ENCODE assay signal across 10 mouse cellular contexts in the genomic region with DNA sequence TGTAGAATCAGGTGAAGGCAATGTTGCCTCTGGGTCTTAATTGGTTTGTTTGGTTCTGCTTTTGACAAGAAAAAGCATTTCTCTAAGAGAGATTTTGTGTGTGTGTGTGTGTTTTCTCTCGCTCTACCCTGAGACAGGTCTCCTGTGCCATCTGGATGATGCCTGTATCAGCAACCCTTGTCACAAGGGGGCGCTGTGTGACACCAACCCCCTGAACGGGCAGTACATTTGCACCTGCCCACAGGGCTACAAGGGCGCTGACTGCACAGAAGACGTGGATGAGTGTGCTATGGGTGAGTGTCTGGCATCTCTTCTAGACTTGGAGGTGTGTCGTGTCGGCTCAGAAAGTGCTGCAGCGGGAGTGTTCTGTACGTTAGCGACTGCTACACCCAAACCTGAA.
A peak's percentile ranks its signal among the peaks of the same experiment; 100 is the strongest.
DNase-seq lines count a peak whose midpoint lies in the region; ATAC-seq and TF ChIP-seq lines count a peak whose summit lies in the region.
"Had no signal": no experiment of that assay in that cellular context is flagged by ENCODE, and none has a peak within 500 bp of the region (broad histone marks: within the 10 kb centered on the region; RNA-seq: fewer than 3 reads in every experiment).

No protein-coding gene starts in this region.

- peaks cover 11% of the 10 kb centered on the region for H3K79me2 ChIP-seq in myocyte (ENCODE audit: control insufficient read depth, insufficient read depth)

- H3ac ChIP-seq in myocyte (ENCODE audit: control insufficient read depth, insufficient read length), result no peak overlapping the region

- peak; percentile 41 for TF ChIP-seq CTCF in gastrocnemius, adult 2 months (IDR thresholded peaks at IDR 0.05)

- no peak overlapping the region for H3K27ac ChIP-seq in gastrocnemius, adult 2 months
- H3K27ac ChIP-seq in heart, embryonic 11.5 days (ENCODE audit: low read depth, low read length), result no peak overlapping the region
- H3K27ac ChIP-seq: limb, embryonic 13.5 days had no signal

- H3K36me3 ChIP-seq in myocyte (ENCODE audit: control insufficient read depth, insufficient read depth), result peaks cover 53% of the 10 kb centered on the region
- peaks cover 39% of the 10 kb centered on the region for H3K36me3 ChIP-seq in heart, embryonic 11.5 days (ENCODE audit: control insufficient read depth, insufficient read depth, low read length)

- 83% methylated on average over 10 of the region's 10 CpGs for WGBS in heart, embryonic 11.5 days (ENCODE audit: insufficient replicate concordance)

- H3K27me3 ChIP-seq in myocyte (ENCODE audit: control insufficient read depth, insufficient read depth, insufficient read length), result no peaks in the 10 kb centered on the region
- H3K27me3 ChIP-seq in heart, embryonic 11.5 days (ENCODE audit: control insufficient read depth, insufficient read depth, low read length), result no peaks in the 10 kb centered on the region
- H3K27me3 ChIP-seq: limb, embryonic 13.5 days had no signal

- H3K4me1 ChIP-seq in heart, embryonic 11.5 days (ENCODE audit: control insufficient read depth, insufficient read depth, low read length), result peaks cover 17% of the 10 kb centered on the region

- DNase-seq in gastrocnemius, adult 2 months, result no peak
- no peak for DNase-seq in gastrocnemius, postnatal 36 days
- DNase-seq in CD4-positive helper T cell, adult 2 months (ENCODE audit: low read depth, low spot score), result peak; percentile 24
- DNase-seq in c-Kit-positive CD71-positive TER-119-negative erythroid progenitor cells, embryonic 14.5 days (ENCODE audit: low read depth), result peak; percentile 34
- DNase-seq in gastrocnemius, adult 18-20 months (ENCODE audit: low spot score), result no peak
- DNase-seq in heart, postnatal 14 days, result no peak
- DNase-seq: gastrocnemius, postnatal 25 days had no signal

- no peak overlapping the region for H3K9ac ChIP-seq in heart, embryonic 11.5 days (ENCODE audit: low read depth, low read length)
- H3K9ac ChIP-seq: limb, embryonic 13.5 days had no signal

- H3K4me3 ChIP-seq in gastrocnemius, adult 2 months, result no peak overlapping the region
- no peak overlapping the region for H3K4me3 ChIP-seq in myocyte
- H3K4me3 ChIP-seq in heart, embryonic 11.5 days (ENCODE audit: low read depth, low read length), result no peak overlapping the region
- H3K4me3 ChIP-seq: limb, embryonic 13.5 days had no signal

- no peak overlapping the region for H3K4me2 ChIP-seq in myocyte (ENCODE audit: low read depth)
- H3K4me2 ChIP-seq in heart, embryonic 11.5 days, result no peak overlapping the region
- H3K4me2 ChIP-seq: limb, embryonic 13.5 days had no signal

- no peak for TF ChIP-seq POLR2A in myocyte (IDR thresholded peaks at IDR 0.05; ENCODE audit: insufficient read length, low read depth)

- intact Hi-C loops in gastrocnemius, adult 2 months (cut with DNase I), result loop anchor here (5.0 kb wide), 1 partner anchor 87 kb away; a partner anchor contains a TSS
- intact Hi-C loops in gastrocnemius, postnatal 36 days (cut with DNase I), result no loop called here
- intact Hi-C loops in heart, postnatal 14 days (cut with DNase I), result no loop called here

- peaks cover 8% of the 10 kb centered on the region for H3K9me3 ChIP-seq in heart, embryonic 11.5 days (replicated peaks; ENCODE audit: control insufficient read depth, low read length)

- no peak for ATAC-seq in heart, embryonic 11.5 days (replicated peaks; ENCODE audit: insufficient number of reproducible peaks, low FRiP score, low TSS enrichment)

TF ChIP-seq in myocyte, 11 proteins besides CTCF, POLR2A, EP300 and RAD21:
- TF ChIP-seq SRF (IDR thresholded peaks at IDR 0.05; ENCODE audit: control insufficient read depth, insufficient read length, low read depth) (no peak), USF1 (IDR thresholded peaks at IDR 0.05; ENCODE audit: low read depth) (no peak), POLR2AphosphoS2 (IDR thresholded peaks at IDR 0.05; ENCODE audit: insufficient read length, low read depth) (peak; percentile 30)

Comparison
In these comparisons a context has a peak if more than half of its experiments do, and no peak if none do; other contexts are left out.
1. DNase-seq: peak in CD4-positive helper T cell, adult 2 months (single experiment) and c-Kit-positive CD71-positive TER-119-negative erythroid progenitor cells, embryonic 14.5 days (single experiment); none in gastrocnemius, adult 2 months (single experiment), gastrocnemius, postnatal 36 days (0 of 2), gastrocnemius, adult 18-20 months (single experiment) and heart, postnatal 14 days (0 of 2).